Mouse (Mus musculus): ENCODE data around the gene Zfp341.

- TF ChIP-seq CTCF (IDR thresholded peaks at IDR 0.05; ENCODE audit: low read depth) (no peak), EP300 (IDR thresholded peaks at IDR 0.05; ENCODE audit: low read depth) (no peak)
Measured at GRCm38 (mm10) chr2:154584931-154585601, 28.0 kb upstream of the Zfp341 start.
